Mouse (Mus musculus) lung, postnatal 25 days (tissue): ENCODE data around the gene Dhrs1.

Source experiments
- DNase-seq: peaks from one replicate; pipeline ENCODE4 v3.0.0; 2022; ENCODE audit warnings: low spot score

Dhrs1 gene

DNA sequence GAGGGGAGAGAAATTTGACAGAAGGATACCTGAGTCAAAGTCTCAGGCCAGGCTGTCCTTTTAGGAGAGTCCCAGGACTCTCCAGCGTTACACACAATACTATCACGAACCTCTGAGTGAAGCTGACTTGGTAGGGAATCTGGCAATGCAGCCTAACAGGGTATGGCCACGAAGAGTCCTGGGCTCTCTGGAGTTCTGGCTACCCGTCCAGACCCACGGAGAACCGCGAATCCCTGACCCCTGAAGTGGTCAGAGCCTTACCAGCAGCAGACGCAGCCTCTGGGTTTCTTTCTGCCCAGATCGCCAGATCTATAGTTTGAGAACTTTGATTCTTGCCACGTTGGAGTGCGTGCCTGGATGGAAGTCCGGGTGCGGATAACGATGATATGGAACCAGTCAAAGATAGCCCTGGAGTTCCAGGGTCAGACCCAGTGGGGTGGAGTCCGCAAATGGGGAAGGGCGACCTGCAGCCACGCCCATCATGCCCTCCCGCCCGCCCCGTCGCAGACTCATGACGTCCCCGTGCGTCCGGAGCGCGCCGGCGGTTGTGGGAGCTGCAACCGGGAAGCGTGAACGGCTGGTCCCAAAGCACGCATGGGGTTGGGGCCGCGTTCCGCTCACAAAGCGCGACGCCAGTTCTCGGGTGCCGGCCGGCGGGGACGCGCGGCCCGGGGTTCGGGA lies at the start of gene Dhrs1, which contains the start of gene Nop9:
Gene Dhrs1 (minus strand): TSS at position 511 of the 681 bp plus-strand sequence.
Gene Nop9 (plus strand): TSS at position 514 of the 681 bp plus-strand sequence.
- peak; percentile 87 for DNase-seq

GRCm38 (mm10) chr14:55793946-55794345 lies 48.5 kb upstream of the Dhrs1 start:
- DNase-seq = no peak

DNA sequence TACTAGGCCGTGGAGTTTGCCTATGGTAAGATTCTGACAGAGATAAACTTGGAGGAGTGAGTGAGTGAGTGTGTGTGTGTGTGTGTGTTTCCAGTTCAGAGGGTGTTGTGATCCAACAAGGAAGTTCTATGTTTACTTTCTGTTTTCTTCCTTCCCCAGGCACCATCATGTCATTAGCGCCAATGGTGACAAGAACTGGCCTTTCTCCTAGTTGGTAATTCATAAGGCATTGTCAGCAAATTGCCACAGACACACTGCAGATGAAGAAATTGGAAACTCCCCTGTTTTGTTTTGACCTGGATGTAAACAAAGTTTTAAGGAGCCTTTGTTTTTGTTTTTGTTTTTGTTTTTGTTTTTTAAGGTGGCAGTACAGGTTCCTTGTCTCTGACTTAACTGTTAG lies 48.0 kb upstream of the Dhrs1 start:
- DNase-seq = no peak

GRCm38 (mm10) chr14:55788256-55789050 lies 43.0 kb upstream of the Dhrs1 start, which contains the start of gene Ripk3:
Gene Ripk3 (minus strand): TSS chr14:55788865.
- peak; percentile 64 for DNase-seq

DNA sequence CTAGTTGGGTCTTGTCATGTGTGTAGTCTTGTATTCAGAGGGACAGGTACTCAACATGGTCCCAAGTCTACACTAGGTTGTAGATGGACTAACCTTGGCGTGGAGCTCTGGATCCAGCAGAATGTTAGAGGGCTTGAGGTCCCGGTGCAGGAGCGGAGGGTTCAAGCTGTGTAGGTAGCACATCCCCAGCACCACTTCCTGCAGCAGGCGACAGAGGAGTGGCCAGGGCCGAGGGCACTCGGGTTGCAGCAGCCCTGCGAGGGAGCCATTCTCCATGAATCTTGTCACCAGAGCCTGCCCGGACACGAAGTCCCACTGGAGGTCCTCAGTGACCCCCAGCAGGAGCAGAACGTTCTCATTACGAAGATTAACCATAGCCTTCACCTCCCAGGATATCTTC lies 42.2 kb upstream of the Dhrs1 start:
- DNase-seq = no peak

DNA sequence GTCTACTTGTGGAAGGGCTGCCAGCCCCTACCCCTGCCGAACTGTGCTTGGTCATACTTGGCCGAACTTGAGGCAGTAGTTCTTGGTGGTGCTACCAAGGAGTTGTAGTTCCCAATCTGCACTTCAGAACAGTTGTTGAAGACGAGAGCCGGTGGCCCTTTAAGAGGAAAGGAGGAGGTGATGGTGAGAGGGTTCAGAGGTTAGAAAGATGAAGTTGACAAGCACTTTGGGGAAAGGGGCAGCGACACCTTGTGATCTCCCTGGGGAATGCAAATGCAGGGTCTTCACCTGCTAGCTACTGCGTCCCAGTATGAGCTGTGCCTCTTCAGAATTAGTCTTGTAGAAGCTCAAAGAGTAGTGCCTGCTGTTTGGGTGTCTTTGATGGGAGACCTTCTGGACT lies 39.7 kb upstream of the Dhrs1 start:
- no peak for DNase-seq

DNA sequence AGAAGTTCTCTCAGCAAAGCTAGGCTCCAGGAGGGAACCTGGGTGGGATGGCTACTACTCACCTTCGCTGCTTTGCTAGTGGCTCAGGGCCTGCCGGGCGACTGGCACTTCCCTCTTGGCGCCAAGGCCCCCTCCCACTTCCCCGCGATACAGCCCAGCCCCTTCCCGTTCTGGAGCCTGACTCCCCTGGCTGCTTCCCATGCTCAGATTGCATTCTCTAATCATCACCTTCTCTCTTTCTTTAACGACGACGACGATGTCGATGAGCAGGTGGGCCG lies 38.4 kb upstream of the Dhrs1 start, which contains the start of gene Adcy4:
Gene Adcy4 (minus strand): TSS at position 138 of the 278 bp plus-strand sequence.
- DNase-seq = no peak

DNA sequence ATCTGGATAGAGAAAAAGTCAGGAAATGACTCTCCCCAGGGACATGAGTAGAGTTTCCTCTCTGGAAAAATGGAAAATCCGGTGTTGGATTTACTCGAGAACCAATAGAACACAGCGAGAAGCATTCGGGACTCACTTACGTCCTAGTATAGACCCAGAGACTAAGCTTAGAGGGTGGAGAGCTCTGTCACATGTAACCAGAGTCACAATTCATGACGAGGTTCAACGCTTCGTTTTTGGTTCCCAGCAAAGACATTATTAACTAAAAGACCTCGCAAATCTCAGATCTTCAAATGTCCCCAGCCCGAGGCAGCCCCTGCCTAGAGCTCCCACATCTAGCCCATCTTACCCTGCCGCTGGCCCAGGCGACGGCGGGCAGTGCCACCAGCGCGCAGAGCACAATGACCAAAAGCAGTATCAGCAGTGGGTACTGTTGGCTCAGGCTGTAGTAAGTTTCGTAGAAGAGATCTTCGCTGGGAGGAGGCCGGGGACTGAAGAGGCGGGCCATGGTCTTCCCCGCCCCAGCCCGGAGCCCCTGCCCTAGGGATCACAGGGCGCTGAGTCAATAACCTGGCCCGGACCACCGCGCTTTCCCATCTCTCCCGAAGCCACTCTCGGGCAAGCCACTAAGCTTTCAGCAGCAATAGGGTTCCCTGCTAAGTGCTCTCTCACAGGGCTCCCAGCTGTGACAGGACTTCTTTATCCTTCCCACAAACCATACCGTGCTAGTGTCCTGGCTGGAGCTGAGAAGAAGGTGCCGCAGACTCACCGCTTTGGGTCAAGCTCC lies 37.9 kb upstream of the Dhrs1 start:
- peak; percentile 72 for DNase-seq

DNA sequence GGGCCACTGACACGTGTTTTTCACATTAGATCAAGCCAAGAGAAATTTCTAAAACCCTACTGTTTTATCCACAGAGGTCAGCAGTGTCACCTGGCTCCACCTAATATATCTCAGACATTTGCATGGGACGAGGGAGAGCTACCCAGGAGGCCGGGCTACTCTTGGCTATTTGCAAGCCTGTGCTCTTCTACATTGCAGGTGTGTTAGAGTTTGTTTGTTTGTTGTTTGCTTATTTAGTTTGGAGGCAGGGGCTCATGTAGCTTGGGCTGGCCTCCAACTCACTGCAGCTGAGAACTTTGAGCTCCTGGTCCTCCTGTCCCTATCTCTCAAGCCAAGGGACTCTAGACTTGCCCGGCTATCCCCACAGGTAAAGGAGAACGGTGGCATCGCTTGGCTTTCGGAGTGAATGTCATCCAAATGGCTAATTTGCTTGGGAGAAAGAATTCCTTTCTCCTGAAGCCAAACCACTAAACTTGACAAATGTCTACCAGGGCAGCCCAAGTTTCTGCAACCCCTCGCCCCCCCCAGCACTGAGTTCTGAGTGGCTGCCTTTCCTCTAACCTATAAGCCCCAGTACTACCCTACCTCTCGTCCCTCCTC lies 37.0 kb upstream of the Dhrs1 start:
- no peak for DNase-seq

DNA sequence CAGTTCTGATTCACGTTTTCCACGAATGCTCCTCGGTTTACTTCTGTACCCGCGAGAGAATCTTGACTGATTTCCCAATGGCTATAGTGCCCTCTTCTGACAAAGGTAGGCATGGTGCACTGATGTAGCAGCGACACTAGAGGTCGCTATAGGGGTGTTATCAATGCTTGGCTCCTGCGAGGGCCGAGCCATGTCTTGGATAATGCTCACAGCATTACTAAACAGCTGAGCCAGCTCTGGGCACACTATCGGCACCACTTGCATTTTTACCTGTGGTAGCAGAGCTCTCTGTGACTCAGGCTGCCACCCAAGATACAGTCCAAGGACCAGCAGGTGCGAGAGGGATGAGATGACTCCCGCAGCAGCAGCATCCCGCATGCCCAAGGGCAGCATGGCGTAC lies 35.8 kb upstream of the Dhrs1 start:
- peak; percentile 83 for DNase-seq

DNA sequence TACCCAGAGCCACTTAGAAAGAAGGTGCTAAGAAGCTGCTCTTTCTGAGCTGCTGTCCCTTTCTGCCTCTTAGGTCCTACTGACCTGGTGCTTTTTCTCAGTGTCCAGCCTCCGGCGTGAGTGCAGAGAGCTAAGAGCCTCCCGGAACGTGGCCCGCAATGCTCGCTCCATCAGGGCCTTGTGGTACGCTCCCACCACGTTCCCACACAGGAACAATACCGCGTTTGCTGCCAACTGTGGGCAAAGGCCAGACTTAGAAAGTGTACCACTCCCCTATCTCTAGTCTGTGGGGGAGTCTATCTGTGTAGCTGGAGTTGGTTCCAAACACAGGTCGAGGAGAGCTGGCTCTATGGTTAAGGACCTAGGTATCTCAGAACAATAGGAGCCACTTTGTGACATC lies 35.2 kb upstream of the Dhrs1 start:
- no peak for DNase-seq

DNA sequence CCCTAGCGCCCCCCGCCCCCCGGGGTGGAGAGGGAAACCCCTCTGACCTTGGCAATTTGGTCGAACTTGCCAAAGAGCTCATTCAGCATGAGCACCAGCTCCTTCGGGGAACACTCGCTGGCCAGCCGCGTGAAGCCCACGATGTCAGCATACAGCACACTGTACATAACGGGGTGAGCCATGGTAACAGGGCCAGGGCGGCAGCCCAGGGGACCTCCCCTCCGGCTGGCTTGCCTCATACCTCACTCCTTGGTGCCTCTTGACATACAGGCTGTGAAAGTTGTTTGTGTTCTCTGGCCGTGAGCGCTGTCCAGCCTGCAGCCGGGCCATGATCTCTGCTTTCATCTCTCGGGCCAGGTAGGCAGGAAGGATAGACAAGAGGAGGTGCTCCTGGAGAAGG lies 34.2 kb upstream of the Dhrs1 start:
- DNase-seq = no peak

DNA sequence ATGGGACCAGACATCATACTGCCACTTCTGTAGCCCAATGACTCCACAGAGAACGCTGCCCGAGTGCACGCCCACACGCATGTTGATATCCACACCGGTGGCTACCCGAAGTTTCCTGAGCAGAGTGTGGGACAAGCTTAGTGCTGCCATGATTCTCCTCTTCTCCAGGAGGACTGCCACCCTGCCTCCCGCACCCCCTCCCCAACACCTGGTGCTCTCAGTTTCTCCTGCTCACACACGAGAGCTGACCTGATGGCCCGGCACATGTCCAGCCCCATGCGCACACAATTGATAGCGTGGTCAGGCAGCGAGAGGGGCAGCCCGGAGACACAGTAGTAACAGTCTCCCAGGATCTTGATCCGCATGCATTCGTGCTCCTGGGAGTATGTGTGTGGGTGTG lies 33.2 kb upstream of the Dhrs1 start:
- no peak for DNase-seq

DNA sequence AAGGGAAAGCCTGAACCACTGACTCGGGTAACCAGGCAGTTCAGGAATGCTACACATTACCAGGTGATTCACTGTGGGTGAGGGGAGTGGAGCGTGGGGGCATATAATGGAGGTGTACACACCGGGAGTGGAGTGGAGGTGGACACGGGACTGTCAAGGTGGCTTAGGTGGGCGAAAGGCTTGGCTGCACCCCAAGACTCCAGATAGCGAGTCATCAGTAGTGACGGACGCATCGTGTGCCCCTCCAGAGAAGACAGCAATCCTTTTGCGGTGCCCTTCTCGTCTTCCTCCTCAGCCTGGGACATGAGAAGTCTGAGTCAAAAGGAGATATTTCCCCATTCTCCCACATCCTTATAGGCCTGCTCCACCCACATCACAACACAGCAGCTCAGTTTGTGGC lies 32.3 kb upstream of the Dhrs1 start:
- DNase-seq = no peak

DNA sequence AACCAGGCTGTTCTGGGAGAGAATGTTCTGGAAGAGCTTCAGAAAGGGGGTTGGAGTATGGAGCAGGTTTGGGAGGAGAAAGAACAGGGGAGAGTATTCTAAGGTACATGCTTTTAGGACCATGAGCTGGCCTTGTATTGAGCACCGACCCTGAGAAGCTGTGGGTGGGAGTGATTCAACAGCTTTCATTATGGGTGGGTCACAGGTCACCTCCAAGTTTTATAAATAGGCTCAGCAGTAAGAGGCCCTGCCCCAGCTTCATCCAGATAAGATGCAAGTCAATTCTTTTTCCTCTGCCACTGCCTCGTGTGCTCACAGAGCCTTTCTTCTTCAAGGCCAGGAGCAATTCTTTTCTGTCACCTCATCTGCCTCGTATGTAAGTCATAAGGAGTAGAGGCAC lies 31.7 kb upstream of the Dhrs1 start:
- no peak for DNase-seq

- no peak for DNase-seq
Measured at GRCm38 (mm10) chr14:55776711-55777110, 31.2 kb upstream of the Dhrs1 start.

- DNase-seq = no peak
Measured at GRCm38 (mm10) chr14:55769087-55769703, 23.7 kb upstream of the Dhrs1 start.

DNA sequence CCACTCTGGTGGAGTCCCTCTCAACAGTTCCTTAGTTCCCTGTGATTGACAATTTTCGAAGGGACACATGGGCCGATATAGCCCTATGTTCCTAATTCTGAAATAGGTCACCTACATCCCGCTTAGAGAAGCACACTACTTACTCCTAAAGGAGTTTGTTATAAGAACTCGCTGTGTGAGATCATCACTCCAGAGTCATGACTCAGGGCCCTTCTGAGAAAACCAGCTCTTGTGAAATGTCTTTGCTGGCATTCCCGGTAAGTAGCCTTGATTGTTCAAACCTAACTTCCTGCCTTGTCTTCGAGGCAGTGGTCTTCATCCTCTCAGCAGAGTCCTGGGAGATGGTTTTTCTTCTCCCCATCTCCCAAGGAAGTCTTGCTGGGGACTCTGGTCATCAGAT lies 23.1 kb upstream of the Dhrs1 start:
- DNase-seq = peak; percentile 52

DNA sequence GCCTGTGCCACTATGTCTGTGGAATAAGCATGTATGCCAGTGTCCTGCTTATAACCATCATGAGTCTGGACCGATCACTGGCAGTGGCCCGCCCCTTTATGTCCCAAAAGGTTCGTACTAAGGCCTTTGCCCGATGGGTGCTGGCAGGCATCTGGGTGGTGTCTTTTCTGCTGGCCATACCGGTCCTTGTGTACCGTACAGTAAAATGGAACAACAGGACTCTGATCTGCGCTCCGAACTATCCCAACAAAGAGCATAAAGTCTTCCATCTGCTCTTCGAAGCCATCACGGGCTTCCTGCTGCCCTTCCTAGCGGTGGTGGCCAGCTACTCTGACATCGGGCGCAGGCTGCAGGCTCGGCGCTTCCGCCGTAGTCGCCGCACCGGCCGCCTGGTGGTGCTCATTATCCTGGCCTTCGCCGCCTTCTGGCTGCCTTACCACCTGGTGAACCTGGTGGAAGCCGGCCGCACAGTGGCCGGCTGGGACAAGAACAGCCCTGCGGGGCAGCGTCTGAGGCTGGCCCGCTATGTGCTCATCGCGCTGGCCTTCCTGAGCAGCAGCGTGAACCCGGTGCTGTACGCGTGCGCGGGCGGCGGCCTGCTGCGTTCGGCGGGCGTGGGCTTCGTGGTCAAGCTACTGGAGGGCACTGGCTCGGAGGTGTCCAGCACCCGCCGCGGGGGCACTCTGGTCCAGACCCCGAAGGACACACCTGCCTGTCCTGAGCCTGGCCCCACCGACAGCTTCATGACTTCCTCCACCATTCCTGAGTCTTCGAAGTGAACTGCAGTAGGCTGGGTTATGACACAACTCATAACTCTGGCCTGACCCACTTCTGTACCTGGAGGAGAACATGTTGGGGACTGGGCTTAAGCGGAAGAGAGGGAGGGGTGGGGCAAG lies 22.3 kb upstream of the Dhrs1 start:
- peak; percentile 59 for DNase-seq

DNA sequence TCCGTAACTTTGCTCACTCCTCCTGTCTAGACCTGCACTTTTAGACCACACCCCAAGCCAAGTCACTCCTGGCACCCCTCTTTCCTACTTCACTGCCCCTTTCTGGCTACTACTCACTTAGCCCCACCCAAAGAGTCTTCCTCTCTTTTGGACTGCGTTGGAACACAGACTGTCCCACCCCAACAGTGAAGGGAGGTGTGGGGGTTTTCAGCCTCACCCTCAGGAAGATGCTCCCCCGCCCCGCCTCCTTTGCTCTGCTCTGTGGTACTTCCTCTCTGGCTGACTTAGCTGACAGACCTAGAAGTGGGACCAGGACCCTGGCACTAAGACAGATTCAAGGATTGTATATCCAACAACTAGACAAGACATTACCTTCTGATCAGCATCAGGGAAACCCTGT lies 20.2 kb upstream of the Dhrs1 start, which contains the start of gene Ltb4r1:
Gene Ltb4r1 (plus strand): TSS at position 267 of the 400 bp plus-strand sequence.
- no peak for DNase-seq

DNA sequence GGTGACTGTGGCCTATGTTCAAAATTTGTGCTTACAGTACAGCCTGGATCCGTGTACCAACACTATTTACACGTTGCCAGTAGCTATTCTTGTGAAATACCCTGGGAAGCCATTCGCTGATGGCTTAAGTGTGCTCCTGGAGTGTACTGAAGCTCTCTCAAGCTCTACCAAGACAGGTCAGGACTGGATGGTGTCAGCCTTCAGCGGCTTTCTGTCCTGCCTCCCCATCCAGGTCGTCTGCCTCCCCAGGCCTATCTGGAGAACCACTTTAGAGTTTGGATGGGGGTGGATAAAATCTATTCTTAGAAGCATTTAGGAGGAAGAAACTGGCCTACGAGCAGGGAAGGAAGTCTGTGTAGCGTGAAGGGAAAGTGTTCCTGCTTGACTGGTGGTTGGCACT lies 17.7 kb upstream of the Dhrs1 start:
- peak; percentile 74 for DNase-seq
